Mouse (Mus musculus) forebrain, embryonic 11.5 days (tissue): ENCODE results near the gene Arhgap27. TPM values are rescaled to one million over a fixed set of nuclear protein-coding genes. Genes with fewer than 3 reads are reported as not detected.
"Not testable (repeated sequence)": the region's sequence is repeated elsewhere in the genome, so short reads cannot be mapped to it uniquely, and the experiment has no call there.

Source experiments
- ATAC-seq: fragments of 200-750 bp; cut with Nextera tagmentation; replicated peaks from 2 replicates; pipeline ENCODE4 v1.8.0; 2017; ENCODE audit warnings: moderate TSS enrichment; ENCODE audit not compliant: low FRiP score
- DNase-seq: peaks from one replicate; pipeline ENCODE4 v3.0.0-alpha.2; 2017; ENCODE audit warnings: low spot score
- H3K27ac ChIP-seq: fragments of 300-500 bp; sonication (generic); 2 replicates; pipeline ENCODE4 v1.5.1; 2014; ENCODE audit warnings: low read depth, low read length
- H3K27me3 ChIP-seq: fragments of 300-500 bp; sonication (generic); 2 replicates; pipeline ENCODE4 v1.6.1; 2014; ENCODE audit warnings: mild to moderate bottlenecking, low read length, mixed read lengths; ENCODE audit not compliant: control insufficient read depth, insufficient read depth
- H3K36me3 ChIP-seq: fragments of 300-500 bp; sonication (generic); 2 replicates; pipeline ENCODE4 v1.6.1; 2014; ENCODE audit warnings: mild to moderate bottlenecking, low read length, moderate library complexity, mixed read lengths; ENCODE audit not compliant: control insufficient read depth, insufficient read depth
- H3K4me1 ChIP-seq: fragments of 300-500 bp; sonication (generic); replicated peaks from 2 replicates; pipeline ENCODE4 v1.6.1; 2014; ENCODE audit warnings: low read length, mixed read lengths; ENCODE audit not compliant: control insufficient read depth, insufficient read depth
- H3K4me2 ChIP-seq: fragments of 300-500 bp; sonication (generic); 2 replicates; pipeline ENCODE4 v1.6.1; 2014; ENCODE audit warnings: low read depth, mild to moderate bottlenecking, low read length, moderate library complexity, mixed read lengths; ENCODE audit not compliant: severe bottlenecking
- H3K4me3 ChIP-seq: fragments of 300-500 bp; sonication (generic); 2 replicates; pipeline ENCODE4 v1.5.1; 2014; ENCODE audit warnings: low read depth, low read length
- H3K9ac ChIP-seq: fragments of 300-500 bp; sonication (generic); 2 replicates; pipeline ENCODE4 v1.6.1; 2014; ENCODE audit warnings: low read length
- H3K9me3 ChIP-seq: fragments of 300-500 bp; sonication (generic); 2 replicates; pipeline ENCODE4 v1.6.1; 2016; ENCODE audit warnings: low read length, mixed read lengths; ENCODE audit not compliant: control insufficient read depth
- WGBS: fragments of 180-500 bp; shearing (Covaris S2); extraction: QIAGEN DNeasy Blood & Tissue Kit; methylation state at CpG from one replicate; pipeline ENCODE4 v1.1.7; 2014; 5-methylcytosine and 5-hydroxymethylcytosine counted together
- polyA plus RNA-seq: library from polyadenylated mRNA; unstranded; fragments of >200 nt; fragmentation: Nextera tagmentation; extraction: Ambion mirVana; gene quantifications from 2 replicates; pipeline ENCODE4 v1.2.1, GENCODE M21; 2014

The Arhgap27 gene
- polyA plus RNA-seq, 1 experiment from 2014 or later: 3.2 TPM

DNA sequence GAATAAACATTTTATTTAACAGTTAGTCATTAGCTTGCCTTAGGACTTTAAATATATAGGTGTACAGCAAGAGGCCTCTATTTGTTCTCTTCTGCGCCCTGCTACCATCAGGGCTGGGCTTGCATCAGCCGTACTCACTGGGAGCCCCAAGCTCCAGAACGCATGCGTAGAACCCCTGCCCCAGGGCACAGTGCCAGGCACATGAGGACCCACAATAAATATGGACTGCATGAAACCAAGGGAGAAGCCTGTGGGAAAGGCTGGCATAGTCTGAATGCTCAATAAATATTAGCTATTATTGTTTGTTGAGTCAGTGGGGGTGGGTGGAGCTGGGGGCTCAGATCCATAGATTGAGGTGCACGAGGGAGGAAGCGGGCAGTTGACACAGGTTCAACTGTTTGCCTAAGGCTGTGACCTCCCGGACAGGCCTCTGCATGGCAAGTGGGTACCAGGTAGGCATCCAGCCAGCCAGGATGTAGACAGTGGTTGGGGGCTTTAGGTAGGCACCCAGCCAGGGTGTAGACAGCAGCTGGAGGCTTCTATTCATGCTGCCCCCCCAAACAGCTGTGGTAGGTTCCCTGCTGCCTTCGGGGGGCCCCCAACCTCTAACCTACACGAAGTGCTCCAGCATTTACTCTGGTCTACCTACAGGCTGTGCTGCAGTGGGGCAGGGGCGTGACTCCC is 31.8 kb downstream of the Arhgap27 start:
- no peak overlapping the region for H3K27ac ChIP-seq

DNA sequence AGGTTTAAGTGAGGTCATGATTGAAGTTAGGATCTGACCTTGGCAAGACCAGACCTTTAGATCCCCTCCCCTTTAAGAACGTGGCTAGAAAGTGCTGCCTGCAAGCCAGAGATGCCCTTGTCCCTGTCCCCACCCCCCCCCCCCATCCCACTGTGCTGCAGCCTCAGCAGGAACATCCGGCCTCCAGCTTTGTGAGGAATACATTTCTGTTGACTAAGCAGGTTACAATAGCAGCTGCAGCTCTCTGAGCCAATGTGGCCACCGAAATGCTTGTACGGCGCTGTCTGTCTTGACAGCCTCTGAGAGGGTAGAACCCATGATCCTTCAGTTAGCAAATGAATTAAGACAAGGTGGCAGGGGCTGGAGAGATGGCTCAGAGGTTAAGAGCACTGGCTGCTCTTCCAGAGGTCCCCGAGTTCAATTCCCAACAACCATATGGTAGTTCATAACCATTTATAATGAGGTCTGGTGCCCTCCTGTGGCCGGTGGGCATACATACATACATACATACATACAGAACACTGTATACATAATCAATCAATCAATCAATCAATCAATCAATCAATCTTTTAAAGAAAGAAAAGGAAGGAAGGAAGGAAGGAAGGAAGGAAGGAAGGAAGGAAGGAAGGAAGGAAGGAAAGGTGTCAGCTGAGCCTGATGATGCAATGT is 32.7 kb downstream of the Arhgap27 start:
- H3K9ac ChIP-seq: no peak overlapping the region
- H3K27me3 ChIP-seq: peaks cover 22% of the 10 kb centered on the region
- H3K36me3 ChIP-seq: no peaks in the 10 kb centered on the region
- H3K4me2 ChIP-seq: no peak overlapping the region
- no peaks in the 10 kb centered on the region for H3K9me3 ChIP-seq
- no peak overlapping the region for H3K27ac ChIP-seq
- DNase-seq (no peak), ATAC-seq (no peak)
- H3K4me3 ChIP-seq: no peak overlapping the region
- 78% methylated on average over 7 of the region's 7 CpGs for WGBS
- H3K4me1 ChIP-seq: peaks cover 4% of the 10 kb centered on the region; the same call in 1 of the 2 replicates

More for the DNA sequence above, 31.8 kb downstream of the Arhgap27 start:
- no peak overlapping the region for H3K9ac ChIP-seq
- no peak for ATAC-seq
- 94% methylated on average over 10 of the region's 10 CpGs for WGBS
- peaks cover 4% of the 10 kb centered on the region; the same call in 1 of the 2 replicates for H3K4me1 ChIP-seq
- DNase-seq: no peak
- H3K4me2 ChIP-seq: no peak overlapping the region; the same call in 1 of the 2 replicates
- H3K27me3 ChIP-seq: peaks cover 22% of the 10 kb centered on the region
- H3K4me3 ChIP-seq: no peak overlapping the region
- no peaks in the 10 kb centered on the region for H3K9me3 ChIP-seq
- no peaks in the 10 kb centered on the region for H3K36me3 ChIP-seq

DNA sequence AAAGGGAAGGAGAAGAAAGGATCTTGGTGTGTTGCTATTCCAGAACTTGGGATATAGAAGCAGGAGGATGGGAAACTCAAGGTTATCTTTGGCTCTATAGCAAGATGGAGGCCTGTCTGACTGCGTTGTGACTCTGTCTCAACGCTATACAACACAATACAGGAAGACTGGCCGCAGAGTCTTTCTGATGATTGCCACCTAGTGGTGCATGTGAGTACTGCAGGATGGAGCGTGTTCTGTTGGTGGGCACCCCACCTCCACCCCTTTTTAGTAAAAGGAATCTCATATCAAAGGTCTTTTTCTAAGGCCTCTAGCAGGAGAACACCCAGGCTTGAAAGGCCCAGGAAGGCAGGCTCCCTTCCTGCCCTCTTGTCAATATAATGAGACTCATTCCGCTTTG is 36.5 kb downstream of the Arhgap27 start:
- no peak overlapping the region for H3K4me2 ChIP-seq
- DNase-seq: peak; percentile 88
- no peaks in the 10 kb centered on the region for H3K36me3 ChIP-seq
- H3K4me1 ChIP-seq: no peaks in the 10 kb centered on the region
- H3K9me3 ChIP-seq: no peaks in the 10 kb centered on the region
- no peak overlapping the region for H3K27ac ChIP-seq
- no peaks in the 10 kb centered on the region for H3K27me3 ChIP-seq
- 14% methylated on average over 5 of the region's 5 CpGs for WGBS
- no peak overlapping the region for H3K9ac ChIP-seq
- no peak for ATAC-seq
- no peak overlapping the region for H3K4me3 ChIP-seq

DNA sequence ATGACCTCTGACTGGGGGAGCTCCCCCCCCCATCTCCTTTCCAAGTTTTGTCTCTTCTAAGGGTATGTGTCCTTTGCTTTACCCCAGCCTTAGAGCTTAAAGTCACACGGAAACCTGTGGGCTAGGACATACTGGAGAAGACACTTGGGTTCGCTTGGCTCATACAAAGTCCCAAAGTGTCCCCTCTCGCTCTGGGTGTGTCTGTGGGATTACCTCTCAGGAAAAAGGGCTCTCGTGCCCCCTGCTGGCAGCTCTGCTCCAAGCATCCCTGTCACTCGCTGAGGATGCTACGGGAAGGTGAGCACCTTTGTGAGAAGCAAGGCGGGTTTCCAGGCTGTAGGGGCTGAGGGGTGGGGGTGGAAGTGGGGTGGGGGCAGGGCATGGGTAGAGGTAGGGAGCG is 38.3 kb downstream of the Arhgap27 start:
- peak; percentile 83 for DNase-seq
- no peaks in the 10 kb centered on the region for H3K27me3 ChIP-seq
- no peaks in the 10 kb centered on the region for H3K9me3 ChIP-seq
- no peak overlapping the region for H3K4me2 ChIP-seq
- no peak overlapping the region for H3K27ac ChIP-seq
- no peaks in the 10 kb centered on the region for H3K4me1 ChIP-seq
- H3K4me3 ChIP-seq: no peak overlapping the region
- WGBS: 16% methylated on average over 8 of the region's 8 CpGs
- no peak overlapping the region for H3K9ac ChIP-seq
- no peaks in the 10 kb centered on the region for H3K36me3 ChIP-seq
- ATAC-seq: no peak

DNA sequence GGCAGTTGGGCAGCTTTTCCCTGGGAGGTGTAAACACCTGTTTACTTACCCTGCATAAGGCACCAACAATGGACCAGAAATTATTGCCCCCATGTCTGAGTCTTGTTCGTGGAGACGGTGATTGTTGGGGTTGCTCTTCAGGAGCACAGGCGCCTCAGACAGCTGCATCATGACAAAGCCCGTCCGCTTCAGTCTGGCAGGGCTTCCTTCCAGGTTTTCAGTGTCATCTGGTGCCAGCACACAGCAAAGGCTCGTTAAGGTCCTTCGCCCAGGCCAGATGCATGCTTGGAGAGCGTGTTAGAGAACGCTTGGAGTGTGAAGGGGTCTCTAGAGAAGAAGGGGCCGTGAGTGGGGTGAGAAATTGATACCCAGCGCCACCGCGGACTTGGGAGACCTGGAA is 38.8 kb downstream of the Arhgap27 start:
- H3K9me3 ChIP-seq: no peaks in the 10 kb centered on the region
- ATAC-seq (no peak), DNase-seq (no peak)
- H3K4me3 ChIP-seq: no peak overlapping the region
- no peaks in the 10 kb centered on the region for H3K4me1 ChIP-seq
- H3K4me2 ChIP-seq: no peak overlapping the region
- H3K27ac ChIP-seq: no peak overlapping the region
- no peak overlapping the region for H3K9ac ChIP-seq
- H3K36me3 ChIP-seq: no peaks in the 10 kb centered on the region
- H3K27me3 ChIP-seq: no peaks in the 10 kb centered on the region
- WGBS: 64% methylated on average over 13 of the region's 13 CpGs

DNA sequence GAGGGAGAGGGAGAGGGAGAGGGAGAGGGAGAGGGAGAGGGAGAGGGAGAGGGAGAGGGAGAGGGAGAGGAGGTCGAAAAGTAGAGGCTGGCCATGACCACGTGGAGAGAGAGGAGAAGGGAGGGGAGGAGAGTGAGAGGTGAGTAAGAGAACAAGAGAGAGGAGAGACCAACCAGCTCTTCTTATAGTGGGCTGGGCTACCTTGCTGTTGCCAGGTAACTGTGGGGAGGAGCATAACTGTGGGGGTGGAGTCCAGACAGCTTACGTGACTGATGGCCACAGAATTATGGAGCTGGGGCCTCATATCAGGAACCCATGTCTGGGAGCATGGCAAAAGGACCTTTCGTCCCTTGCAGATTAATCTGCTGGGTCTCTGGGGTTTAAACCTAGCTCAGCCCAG is 40.7 kb downstream of the Arhgap27 start:
- not testable (repeated sequence) for H3K4me1 ChIP-seq, H3K4me2 ChIP-seq, H3K9ac ChIP-seq, ATAC-seq, H3K4me3 ChIP-seq, H3K27ac ChIP-seq, H3K9me3 ChIP-seq, DNase-seq, H3K36me3 ChIP-seq, H3K27me3 ChIP-seq
- WGBS: 42% methylated on average over 4 of the region's 4 CpGs

DNA sequence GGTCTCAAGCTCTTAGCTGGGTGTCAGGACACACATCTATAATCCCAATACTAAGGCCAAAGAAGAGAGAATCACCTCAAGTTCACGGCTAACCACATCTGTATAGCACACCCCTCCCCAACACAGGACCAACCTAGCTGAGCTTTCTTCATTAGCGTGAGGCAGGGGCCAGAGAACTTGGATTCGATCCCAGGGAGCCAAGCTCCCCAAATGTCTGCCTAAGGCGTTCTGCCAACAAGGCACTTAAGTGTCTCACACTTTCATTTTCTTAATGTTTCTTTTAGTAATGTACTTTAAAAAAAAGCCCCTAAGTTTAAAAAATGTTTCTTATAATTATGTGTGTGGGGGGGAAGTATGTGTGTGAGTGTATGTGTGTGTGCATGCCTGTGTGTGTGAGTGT is 42.8 kb downstream of the Arhgap27 start:
- no peak for ATAC-seq
- 73% methylated on average over 4 of the region's 4 CpGs for WGBS
- H3K36me3 ChIP-seq: no peaks in the 10 kb centered on the region
- H3K4me1 ChIP-seq: peaks cover 4% of the 10 kb centered on the region; the same call in 1 of the 2 replicates
- H3K9me3 ChIP-seq: no peaks in the 10 kb centered on the region
- no peak overlapping the region for H3K4me2 ChIP-seq
- no peak overlapping the region for H3K27ac ChIP-seq
- H3K27me3 ChIP-seq: no peaks in the 10 kb centered on the region
- H3K9ac ChIP-seq: no peak overlapping the region
- DNase-seq: no peak
- no peak overlapping the region for H3K4me3 ChIP-seq

DNA sequence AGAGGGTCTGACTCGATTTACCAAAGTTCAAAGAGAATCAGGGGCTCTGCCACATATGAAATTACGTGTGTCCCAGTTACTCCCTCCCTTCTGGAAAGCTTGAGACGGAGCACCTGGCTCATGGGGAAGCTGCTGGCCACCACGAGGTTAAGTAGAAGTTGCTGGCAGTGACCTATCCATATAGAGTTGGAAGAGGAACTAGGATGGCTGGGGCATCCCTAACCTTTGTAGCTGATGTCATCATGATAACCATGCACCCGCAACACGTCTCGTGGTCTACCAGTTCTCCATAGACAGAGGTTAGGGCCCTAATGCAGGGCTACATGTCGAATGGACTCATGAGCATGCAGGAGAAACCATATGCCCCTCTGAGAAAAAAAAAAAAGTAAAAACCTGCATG is 43.3 kb downstream of the Arhgap27 start:
- no peak for DNase-seq
- no peak overlapping the region for H3K4me2 ChIP-seq
- peaks cover 4% of the 10 kb centered on the region; the same call in 1 of the 2 replicates for H3K4me1 ChIP-seq
- H3K9ac ChIP-seq: no peak overlapping the region
- H3K27ac ChIP-seq: no peak overlapping the region
- 87% methylated on average over 8 of the region's 8 CpGs for WGBS
- H3K4me3 ChIP-seq: no peak overlapping the region
- no peaks in the 10 kb centered on the region for H3K27me3 ChIP-seq
- no peaks in the 10 kb centered on the region for H3K9me3 ChIP-seq
- H3K36me3 ChIP-seq: no peaks in the 10 kb centered on the region
- no peak for ATAC-seq

DNA sequence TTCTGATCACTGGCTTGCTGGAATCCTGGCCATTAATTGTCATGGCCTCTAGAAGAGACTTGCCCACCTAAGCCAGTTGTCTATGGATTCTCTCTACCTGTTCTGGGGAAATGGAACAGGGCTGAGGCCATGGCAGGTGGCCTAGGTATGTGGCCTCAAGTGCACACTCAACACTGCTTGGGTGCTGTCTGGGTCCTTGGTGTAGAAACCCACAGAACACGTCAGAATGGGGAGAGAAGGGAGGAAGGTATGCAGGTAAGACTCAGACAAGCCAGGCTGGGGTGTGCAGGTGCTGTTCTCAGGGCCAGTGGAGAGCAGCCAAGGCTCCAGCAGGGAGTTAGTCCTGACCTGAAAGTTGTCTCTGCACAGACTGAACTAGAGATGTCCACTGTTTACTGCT is 45.5 kb downstream of the Arhgap27 start:
- DNase-seq (no peak), ATAC-seq (no peak)
- H3K9ac ChIP-seq: no peak overlapping the region
- no peaks in the 10 kb centered on the region for H3K27me3 ChIP-seq
- no peak overlapping the region for H3K27ac ChIP-seq
- no peaks in the 10 kb centered on the region for H3K9me3 ChIP-seq
- H3K4me3 ChIP-seq: no peak overlapping the region
- peaks cover 4% of the 10 kb centered on the region; the same call in 1 of the 2 replicates for H3K4me1 ChIP-seq
- no peaks in the 10 kb centered on the region for H3K36me3 ChIP-seq
- 64% methylated on average over 1 of the region's 1 CpGs for WGBS
- H3K4me2 ChIP-seq: no peak overlapping the region
